ENCODE assay signal across 21 mouse cellular contexts in genomic region chr8:88091661-88092060, GRCm38 (mm10). TPM values are rescaled to one million over a fixed set of nuclear protein-coding genes. Genes with fewer than 3 reads are reported as not detected.
A peak's percentile ranks its signal among the peaks of the same experiment; 100 is the strongest.
DNase-seq lines count a peak whose midpoint lies in the region; ATAC-seq and TF ChIP-seq lines count a peak whose summit lies in the region.
"Had no signal": no experiment of that assay in that cellular context is flagged by ENCODE, and none has a peak within 500 bp of the region (broad histone marks: within the 10 kb centered on the region; RNA-seq: fewer than 3 reads in every experiment).

No protein-coding gene starts in this region.

- no peaks in the 10 kb centered on the region for H3K79me2 ChIP-seq in myocyte (ENCODE audit: control insufficient read depth, insufficient read depth)

- H3K27me3 ChIP-seq in myocyte (ENCODE audit: control insufficient read depth, insufficient read depth, insufficient read length) = no peaks in the 10 kb centered on the region
- no peaks in the 10 kb centered on the region for H3K27me3 ChIP-seq in forebrain, embryonic 12.5 days
- H3K27me3 ChIP-seq: forebrain, embryonic 15.5 days had no signal

- H3ac ChIP-seq in myocyte (ENCODE audit: control insufficient read depth, insufficient read length) = no peak overlapping the region

- H3K4me2 ChIP-seq in myocyte (ENCODE audit: low read depth) = peak overlapping the region; percentile 2
- H3K4me2 ChIP-seq in forebrain, embryonic 12.5 days = no peak overlapping the region
- H3K4me2 ChIP-seq: forebrain, embryonic 15.5 days; heart, embryonic 11.5 days; hindbrain, embryonic 14.5 days had no signal

- TF ChIP-seq POLR2A in myocyte (IDR thresholded peaks at IDR 0.05; ENCODE audit: insufficient read length, low read depth) = no peak

- no peak for ATAC-seq in forebrain, embryonic 12.5 days (ENCODE audit: low FRiP score)
- ATAC-seq: forebrain, embryonic 15.5 days; hindbrain, postnatal 0 days; inflammation-experienced regulatory T-cells, adult 6 months; intestine, embryonic 16.5 days; Patski had no signal

- H3K4me3 ChIP-seq in myocyte = no peak overlapping the region
- H3K4me3 ChIP-seq in forebrain, embryonic 12.5 days (replicated peaks) = no peak overlapping the region
- H3K4me3 ChIP-seq: forebrain, embryonic 15.5 days; hindbrain, embryonic 10.5 days had no signal

- H3K4me1 ChIP-seq in forebrain, embryonic 12.5 days = no peaks in the 10 kb centered on the region
- H3K4me1 ChIP-seq: forebrain, embryonic 15.5 days; hindbrain, embryonic 10.5 days had no signal

- H3K9me3 ChIP-seq in forebrain, embryonic 12.5 days = no peaks in the 10 kb centered on the region
- H3K9me3 ChIP-seq: forebrain, embryonic 15.5 days; hindbrain, embryonic 10.5 days had no signal

- DNase-seq in 3T3-L1 (ENCODE audit: low read depth, low spot score) (peak; percentile 54), 416B (ENCODE audit: low read depth) (peak; percentile 67)
- peak; percentile 53 for DNase-seq in Muller cell, postnatal 12 days (ENCODE audit: inconsistent ontology term)
- DNase-seq in thymus, postnatal 14 days = no peak
- DNase-seq: adrenal gland, postnatal 14 days; cerebellum, adult 11-12 months; cerebellum, adult 9-10 months; cerebellum, postnatal 14 days; gastrocnemius, postnatal 36 days; heart, postnatal 36 days; kidney, adult 18-20 months had no signal

- 92% methylated on average over 2 of the region's 2 CpGs for WGBS in forebrain, embryonic 12.5 days

- no peaks in the 10 kb centered on the region for H3K36me3 ChIP-seq in myocyte (ENCODE audit: control insufficient read depth, insufficient read depth)
- H3K36me3 ChIP-seq in forebrain, embryonic 12.5 days (replicated peaks) = no peaks in the 10 kb centered on the region
- H3K36me3 ChIP-seq: forebrain, embryonic 15.5 days; hindbrain, embryonic 10.5 days had no signal

- H3K9ac ChIP-seq in forebrain, embryonic 12.5 days = no peak overlapping the region
- H3K9ac ChIP-seq: forebrain, embryonic 15.5 days; hindbrain, embryonic 14.5 days had no signal

- no peak overlapping the region for H3K27ac ChIP-seq in forebrain, embryonic 12.5 days
- H3K27ac ChIP-seq: forebrain, embryonic 15.5 days; hindbrain, embryonic 10.5 days; hindbrain, embryonic 14.5 days; hindbrain, postnatal 0 days had no signal

TF ChIP-seq in myocyte, 11 proteins besides CTCF, POLR2A, EP300 and RAD21:
- TF ChIP-seq USF1 (IDR thresholded peaks at IDR 0.05; ENCODE audit: low read depth) = no peak

RNA-seq across cellular contexts. Expression of gene Cnep1r1, which starts 26.9 kb away (rescaled TPM):
- 17.2 TPM for polyA plus RNA-seq in myocyte (2012; fragmentation: generic; extraction: Trizol)
- 51.4 and 52.0 TPM in 2 replicates for polyA plus RNA-seq in forebrain, embryonic 12.5 days (2016; fragmentation: Nextera tagmentation; extraction: Ambion mirVana)

RNA-seq across cellular contexts. Expression of gene Heatr3, which starts 46.0 kb away (rescaled TPM):
- 22.3 TPM for polyA plus RNA-seq in myocyte (2012; fragmentation: generic; extraction: Trizol)
- 43.3 and 43.7 TPM in 2 replicates for polyA plus RNA-seq in forebrain, embryonic 12.5 days (2016; fragmentation: Nextera tagmentation; extraction: Ambion mirVana)
